Mouse (Mus musculus) CD4-positive helper T cell, adult 2 months (primary cell): ENCODE data around the gene Dhx40.
"Not testable (repeated sequence)": the region's sequence is repeated elsewhere in the genome, so short reads cannot be mapped to it uniquely, and the experiment has no call there.

Experiments used
- DNase-seq: peaks from one replicate; pipeline ENCODE4 v3.0.0-alpha.2; 2012; ENCODE audit warnings: low read depth, missing footprints, low spot score

The Dhx40 gene

DNA sequence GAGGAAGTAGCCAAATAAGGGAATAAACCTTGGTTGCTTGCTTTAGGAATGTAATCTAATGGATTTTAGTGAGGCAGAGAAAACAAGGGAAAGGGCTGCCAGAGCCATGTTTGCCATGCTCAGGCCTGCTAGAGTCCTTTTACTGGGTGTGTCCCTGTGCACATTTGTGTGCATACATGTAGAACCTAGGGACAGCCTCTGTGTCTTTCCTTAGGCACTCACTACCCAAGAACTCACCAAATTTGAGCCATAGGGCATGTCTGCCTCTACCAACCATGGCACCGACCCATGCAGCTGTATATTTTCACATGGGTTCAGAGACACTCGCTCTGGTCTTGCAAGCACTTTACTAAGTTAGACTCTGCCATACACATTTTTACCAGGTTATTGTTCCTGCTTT, 11.4 kb upstream of the Dhx40 start:
- DNase-seq = no peak

DNA sequence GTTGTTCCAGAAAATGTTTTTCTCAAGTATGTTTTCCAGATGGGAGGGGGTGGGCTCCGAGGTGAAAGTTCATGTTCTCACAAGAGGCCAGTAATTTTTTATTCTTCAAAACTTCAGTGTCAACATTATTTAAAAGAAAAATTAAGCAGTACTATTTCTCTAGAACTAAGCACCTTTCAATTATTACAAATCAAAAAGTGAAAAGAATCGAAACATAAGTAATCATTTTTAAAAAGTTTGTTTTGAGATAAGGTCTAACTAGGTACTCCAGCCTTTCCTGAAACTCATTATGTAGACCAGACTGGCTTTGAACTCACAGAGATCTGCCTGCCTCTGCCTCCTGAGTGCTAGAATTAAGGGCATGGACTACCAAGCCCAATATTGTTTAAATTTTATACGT, 8.7 kb upstream of the Dhx40 start:
- DNase-seq = peak; percentile 61

DNA sequence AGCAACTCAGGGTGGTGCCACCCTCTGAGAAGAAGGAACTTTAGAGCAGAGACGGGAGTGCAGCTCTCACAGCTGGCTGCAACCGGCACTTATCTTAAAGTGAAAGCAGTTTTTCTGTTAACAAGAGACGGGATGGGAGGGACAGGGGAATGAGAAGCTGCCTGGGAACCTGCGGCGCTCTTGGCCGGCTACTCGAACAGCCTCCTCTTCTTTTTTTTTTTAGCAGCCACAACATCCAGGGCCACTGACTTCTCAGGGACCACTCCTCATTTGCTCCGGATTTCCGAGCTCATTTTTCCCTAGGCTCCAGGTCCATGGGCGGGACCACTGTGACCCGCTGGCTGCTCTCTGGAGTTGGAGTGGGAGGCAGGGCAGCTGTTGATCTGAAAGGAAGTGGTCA, 6.9 kb upstream of the Dhx40 start:
- not testable (repeated sequence) for DNase-seq

DNA sequence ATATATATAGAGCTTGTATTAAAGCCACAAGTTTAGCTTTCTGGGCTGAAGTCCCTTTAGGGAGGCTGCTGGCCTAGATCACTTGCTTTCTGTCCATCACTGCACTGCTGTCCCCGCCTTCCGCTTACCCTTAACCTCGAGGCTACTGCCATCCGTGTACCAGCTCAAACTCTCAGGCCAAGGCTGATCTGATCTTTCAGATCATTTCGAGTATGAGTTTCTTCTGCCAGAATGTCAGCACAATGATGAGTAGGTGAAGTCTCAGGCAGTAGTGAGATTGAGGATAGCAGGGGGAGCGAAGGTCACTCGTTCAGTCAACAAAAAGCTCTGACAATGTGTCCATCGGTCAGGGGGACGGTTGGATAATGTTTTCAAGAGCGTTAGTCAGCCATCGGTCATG, 5.7 kb upstream of the Dhx40 start:
- DNase-seq = not testable (repeated sequence)

DNA sequence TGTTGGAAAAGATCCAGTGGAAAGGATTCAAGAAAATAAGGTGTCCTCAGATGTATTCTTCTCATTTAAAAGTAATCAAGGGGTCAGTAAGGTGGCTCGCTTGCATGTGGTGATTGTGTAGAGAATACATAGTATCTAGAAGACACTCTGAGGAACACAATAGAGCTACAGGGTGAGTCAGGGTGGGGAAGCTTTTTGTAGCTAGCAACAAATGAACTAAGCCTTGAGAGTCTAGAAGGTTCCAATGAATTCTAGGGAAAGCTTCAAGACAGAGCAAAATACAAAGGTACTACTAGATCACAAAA, 3.7 kb upstream of the Dhx40 start:
- peak; percentile 50 for DNase-seq

DNA sequence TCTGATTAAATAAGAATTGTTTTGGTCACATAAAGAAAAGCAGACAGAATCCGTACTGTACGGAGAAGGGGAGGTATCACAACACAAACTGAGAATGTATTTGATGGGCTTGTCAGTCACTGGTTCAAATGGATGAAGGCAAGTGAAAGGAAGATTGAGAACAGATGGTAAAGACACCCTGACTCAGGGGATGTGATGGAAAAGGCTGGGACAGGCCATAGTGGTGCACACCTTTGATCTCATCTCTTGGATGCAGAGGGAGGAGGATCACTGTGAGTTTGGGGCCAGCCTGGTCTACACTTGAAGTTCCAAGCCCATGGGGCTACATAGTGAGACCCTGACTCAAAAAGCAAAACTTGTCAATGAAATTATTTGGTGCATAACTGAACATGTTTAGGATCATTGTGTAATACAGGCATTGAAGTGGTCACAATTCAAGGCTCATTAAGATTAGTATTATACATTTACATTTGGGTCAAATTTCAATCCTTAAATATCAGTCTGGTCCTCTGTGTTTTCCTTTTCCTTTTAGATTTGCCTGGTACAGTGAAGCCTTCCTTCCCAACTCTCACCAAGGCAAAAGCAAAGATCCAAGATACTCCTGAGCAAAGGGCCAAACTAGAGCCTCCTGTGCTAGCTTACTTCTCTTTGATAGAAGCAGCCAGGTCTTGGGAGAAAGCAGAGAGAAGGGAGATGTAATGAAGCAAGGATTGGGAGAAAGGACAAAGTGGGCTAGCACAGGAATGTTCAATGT, 3.2 kb upstream of the Dhx40 start:
- DNase-seq = peak; percentile 67

DNA sequence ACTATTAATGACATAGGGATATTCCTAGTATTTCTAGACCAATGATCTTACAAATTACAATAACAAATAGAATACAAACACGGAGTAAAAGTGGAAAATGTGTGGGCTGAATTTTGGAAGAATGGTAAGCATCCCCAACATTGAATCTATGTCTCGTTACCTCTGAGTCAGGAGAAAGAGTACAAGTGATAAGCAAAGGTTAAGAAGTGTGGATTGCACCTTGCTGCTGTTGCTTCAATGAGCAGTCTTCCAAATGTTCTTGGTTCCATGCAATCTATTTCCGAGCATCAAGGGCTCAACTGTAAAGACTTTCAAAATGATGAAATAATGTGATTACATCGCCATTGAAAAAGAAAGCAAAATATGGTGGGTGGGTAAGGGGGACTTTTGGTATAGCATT, 2.3 kb upstream of the Dhx40 start:
- DNase-seq = peak; percentile 28

DNA sequence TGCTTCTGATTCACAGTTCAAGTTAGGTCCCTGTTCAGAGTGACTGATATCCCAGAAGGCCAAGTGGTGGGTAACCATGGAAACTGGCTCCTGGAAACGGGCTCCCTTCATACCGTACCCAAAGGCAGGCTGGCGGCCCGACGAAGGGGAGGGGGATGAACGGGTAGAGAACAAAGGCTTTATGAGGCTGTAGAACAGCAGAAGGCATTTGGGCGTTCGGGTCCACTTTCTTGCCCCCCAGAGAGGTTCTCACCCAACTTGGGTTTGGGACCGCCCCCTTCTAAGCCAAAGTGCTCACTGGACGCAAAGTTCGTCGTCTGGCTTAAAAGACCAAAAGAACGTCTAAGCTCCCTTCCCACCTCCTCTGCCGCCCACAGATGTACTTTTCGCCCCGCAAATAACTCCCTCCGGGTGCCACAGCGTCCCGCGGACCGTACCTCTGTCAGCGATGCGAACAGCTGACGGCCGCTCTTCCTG, 507 bp downstream of the Dhx40 start:
- peak; percentile 79 for DNase-seq

DNA sequence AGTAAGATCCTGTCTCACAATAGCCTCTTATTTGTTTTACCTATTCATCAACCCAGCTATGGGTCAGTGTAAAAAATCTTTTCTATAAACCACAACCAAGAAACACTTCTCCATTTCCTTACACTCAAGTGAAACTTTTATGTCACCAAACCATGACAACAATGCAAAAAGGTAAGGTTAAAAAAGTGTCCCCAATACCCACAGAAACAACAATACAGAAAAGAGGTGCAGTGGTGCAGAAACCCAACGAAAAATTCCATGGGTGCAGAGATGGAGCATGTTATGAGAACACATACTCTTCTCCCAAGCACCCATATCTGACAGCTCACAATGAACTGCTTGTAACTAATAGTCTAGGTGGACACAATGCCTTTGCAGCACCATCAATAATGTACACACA, 13.4 kb downstream of the Dhx40 start:
- DNase-seq = no peak

DNA sequence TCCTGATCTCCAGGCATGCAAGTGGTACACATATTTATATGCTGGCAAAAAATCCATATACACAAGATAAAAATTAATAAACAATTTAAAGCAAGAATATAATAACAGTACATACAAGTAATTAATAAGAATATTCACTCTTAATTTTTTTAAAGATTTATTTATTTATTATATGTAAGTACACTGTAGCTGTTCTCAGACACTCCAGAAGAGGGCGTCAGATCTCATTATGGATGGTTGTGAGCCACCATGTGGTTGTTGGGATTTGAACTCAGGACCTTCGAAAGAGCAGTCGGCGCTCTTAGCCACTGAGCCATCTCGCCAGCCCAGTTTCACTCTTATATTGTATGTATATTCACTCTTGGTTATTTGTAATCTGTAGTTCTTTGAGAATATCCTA, 20.1 kb downstream of the Dhx40 start:
- DNase-seq = not testable (repeated sequence)

DNA sequence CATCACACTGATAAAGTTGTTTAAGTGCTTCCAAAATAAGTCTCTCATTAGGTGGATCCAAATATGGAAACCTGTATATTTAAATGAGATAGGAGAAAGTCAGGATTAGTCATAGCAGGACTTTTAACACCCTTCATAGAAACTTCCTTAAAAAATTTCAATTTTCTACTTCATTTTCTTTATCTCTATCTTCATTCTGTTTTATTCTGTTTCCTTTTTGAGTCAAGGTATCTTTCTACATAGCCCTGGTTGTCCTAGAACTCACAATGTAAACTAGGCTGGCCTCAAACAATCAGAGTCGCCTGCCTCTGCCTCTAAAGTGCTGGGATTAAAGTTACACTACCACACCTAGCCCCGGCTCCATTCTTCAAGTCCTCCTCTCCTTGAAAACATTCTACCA, 21.8 kb downstream of the Dhx40 start:
- no peak for DNase-seq

DNA sequence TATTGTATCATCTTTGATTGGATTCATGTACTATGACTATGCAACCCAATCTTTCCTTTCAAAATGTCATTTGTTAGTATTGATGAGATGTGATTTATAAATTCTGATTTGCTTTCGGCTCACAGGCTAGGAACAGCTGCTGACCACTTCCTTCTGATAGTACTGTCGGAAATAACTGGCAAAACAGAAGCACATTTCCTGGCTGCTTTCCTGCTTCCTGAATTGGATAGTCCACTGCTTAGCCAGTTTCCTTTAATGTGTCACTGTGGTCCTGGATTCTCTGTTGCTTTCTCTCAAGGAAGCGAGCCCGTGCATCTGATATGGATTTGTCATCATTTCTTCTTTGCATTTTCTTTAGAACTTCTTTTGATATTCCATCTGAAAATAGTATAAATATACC, 37.7 kb downstream of the Dhx40 start:
- DNase-seq = no peak

DNA sequence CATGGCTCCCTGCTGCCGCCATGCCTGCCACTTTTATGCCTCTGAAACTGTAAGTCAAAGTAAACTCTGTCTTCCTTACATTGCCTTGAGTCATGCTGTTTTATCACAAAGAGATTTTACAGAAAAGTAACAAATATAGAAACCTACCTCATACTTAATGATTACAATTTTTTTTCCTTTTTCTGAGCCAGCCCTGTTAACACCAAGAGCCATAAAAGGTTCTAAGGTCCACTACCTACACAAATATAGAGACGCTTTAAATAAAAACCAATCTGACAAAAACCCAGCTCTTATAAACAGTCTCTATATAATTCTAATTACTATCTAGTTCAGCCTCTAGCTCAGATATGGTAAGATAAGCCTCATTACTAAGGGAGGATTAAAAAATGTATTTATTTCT, 43.0 kb downstream of the Dhx40 start:
- DNase-seq = no peak

DNA sequence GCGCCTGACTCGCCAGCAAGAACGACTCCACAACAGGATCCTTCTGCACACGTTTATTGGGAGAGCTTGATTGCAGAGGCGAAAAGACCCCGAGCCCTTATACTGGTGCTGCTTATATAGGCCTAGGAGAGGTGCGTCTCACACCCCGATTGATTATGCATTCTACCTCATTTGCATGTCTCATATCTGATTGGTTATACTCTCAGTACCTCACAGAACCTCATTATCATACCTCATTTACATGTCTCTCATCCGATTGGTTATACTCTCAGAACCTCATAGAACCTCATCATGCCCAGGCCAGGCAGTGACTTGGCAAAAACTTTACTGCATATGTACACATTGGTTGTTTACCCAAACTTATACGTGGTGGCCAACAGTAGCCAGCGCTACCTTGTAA, 44.4 kb downstream of the Dhx40 start:
- not testable (repeated sequence) for DNase-seq

DNA sequence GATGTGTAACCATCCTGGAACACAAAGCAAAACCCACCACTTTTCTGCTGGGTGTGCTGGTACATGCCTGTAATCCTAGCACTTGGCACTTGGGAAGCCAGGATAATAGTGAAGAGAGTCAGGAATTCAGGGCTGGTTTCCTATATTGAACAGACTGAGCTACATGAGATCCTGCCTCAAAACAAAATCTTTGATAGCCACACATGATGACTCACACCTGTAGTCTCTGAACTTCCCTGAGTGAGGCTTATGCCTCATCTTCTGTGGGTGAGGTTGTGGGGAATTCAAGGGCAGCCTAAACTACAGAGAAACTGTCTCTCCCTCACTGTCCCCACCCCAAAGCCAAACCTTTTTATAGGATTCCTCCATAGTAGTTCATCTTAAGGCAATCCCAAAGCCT, 47.2 kb downstream of the Dhx40 start:
- DNase-seq = no peak

DNA sequence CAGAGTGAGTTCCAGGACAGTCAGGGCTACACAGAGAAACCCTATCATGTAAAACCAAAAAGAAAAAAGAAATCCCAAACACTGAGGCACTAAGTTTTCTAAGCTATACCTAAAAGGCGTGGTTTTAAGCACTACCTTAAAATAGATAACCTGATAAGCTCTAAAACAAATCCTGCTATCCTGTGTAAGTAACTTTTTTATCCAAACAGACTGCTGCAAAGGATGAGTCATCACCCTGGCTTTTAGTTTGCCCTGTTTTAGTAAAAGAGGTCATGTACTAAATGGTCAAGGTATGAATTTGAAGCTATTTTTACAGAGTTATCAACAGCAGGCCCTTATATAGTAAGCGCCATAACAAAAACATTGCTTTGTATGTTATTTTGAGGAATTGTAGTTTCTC, 47.7 kb downstream of the Dhx40 start:
- no peak for DNase-seq

DNA sequence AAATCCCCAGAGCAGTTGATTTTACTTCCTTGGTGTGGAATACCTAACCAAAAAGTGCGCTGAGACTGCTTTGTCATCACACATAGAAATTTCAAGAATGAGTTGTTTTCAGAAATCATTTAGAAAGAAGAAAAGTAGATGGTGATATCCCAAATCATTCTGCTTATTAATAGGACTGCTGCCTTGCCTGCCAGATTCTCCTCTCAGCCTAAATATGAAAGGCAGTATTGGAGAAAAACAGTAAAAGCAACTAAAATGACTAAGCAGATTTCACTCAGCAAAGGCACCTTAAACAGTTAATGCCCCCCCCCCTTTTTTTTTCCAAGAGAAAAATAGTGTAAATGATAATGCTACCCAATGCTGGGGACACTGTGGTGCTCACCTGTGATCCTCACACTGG, 48.3 kb downstream of the Dhx40 start:
- no peak for DNase-seq

DNA sequence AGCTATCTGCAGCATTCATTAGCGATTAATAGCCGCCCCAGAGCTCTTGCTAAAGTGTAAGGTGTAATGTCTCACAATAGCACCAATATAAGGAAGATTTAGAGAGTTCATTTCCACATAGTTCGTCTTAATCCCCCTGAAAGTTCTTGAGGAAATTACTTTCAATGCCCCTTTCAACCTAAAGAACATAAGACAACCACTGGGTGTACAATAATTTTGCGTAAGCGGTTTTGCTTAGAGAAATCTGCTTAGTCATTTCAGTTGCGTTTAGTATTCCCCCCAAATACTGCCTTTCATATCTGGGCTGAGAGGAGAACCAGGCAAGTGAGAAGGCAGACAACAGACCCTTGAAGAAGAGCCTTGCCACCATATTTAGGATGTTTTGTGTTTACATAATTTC, 49.0 kb downstream of the Dhx40 start:
- no peak for DNase-seq

DNA sequence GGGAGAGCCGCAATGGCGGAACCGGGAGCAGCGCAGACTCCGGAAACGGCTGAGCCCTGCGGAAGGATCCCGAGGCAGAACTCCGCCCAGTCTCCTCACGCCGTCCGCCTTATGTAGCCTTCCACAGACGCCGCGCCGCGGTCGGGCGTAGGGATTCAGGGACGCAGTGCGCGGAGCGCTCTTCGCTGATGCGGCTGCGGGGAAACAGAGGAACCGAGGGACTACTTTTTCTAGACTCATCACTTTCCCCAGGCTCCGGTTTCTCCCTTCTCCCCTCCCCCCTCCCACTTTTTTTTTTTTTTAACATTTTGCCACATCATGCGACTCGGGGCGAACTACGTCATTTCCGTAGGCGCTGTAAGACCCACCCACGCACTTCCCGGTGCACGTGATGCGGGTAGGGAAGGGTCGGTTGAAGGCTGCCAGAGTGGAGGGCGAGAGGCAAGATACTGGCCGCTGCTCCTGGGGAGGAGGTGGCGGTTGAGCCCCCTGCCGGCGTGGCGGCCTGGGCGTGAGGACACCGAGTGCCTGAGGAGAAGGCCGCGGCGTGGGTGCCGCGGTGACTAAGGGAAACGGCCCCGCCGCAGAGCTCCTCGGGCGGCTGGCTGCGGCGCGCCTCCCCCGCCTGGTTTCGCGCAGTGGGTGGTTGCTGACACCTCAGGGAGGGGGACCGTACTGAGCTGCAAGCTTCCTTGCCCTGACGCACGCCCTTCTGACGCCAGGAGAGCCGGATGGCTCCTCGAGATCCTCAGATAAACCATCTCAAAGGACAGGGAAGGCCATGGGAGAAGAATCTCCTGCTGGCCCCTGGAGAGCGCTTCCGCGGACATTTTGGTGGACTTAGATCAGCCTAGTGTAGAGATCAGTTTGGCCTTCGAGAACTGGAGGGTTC, 49.8 kb downstream of the Dhx40 start, which contains the start of gene Cltc:
Gene Cltc, minus strand, starts transcription at position 86 of the 892 bp plus-strand sequence.
- peak; percentile 99 for DNase-seq

DNA sequence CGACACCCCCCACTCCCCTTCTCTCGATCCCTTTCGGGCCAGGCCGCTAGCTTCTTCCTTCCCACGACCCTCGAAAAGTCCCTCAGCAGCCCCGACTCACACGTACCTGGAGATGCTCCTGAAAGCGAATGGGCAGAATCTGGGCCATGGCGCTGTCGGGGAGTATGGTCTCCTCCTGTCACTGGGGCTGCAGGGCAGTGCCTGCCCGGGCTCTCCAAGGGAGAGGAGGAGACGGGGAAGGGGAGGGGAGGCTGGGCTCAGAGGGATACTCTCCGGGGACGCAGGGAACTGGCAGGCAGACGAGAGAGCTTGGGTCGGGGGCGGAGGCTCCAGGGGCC, 50.4 kb downstream of the Dhx40 start:
- no peak for DNase-seq

DNA sequence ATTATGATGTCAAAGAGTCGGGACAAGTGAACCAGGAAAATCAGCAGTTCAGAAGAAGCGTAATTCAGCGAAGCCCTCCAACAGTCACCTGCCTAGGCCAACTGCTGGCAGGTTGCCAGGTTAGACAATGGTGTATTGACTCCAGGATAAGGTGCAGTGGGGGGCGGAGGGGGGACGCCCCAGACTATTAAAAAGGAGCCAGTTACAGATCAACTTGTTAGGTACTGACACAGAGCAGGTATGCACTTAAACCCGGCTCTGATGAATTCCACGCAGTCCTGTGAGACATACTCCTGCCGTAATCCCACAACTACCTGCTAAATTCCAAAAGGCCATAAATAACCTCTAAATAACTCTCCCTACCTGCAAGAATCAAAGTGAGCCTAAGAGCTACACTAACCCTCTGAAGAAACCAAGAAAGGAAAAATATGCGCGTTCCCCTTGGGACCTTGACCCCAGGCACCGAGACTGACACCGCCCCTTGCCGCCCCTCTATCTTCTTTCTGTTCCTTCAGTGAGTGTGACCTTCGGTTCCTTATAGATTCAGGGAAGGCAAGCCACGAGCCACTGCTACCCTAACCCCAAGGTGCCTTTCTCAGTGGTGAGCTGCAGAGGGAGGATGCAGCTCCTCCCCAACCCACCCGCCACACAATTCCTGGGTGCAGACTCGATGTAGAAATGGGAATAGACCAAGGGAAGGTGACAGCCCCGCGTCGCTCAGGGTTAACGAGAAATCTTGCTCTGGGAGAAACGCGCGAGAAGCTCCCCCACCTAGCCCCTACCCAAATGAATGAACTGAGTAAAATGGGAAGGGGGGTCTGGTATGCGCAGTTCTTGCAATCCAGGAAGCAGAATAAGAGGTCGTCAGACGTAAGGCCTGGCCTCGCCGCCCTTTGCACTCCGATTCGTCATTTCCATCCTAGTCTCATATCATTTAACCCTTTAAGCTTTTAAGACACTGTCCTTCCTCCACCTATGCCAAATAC, 51.1 kb downstream of the Dhx40 start:
- peak; percentile 78 for DNase-seq

DNA sequence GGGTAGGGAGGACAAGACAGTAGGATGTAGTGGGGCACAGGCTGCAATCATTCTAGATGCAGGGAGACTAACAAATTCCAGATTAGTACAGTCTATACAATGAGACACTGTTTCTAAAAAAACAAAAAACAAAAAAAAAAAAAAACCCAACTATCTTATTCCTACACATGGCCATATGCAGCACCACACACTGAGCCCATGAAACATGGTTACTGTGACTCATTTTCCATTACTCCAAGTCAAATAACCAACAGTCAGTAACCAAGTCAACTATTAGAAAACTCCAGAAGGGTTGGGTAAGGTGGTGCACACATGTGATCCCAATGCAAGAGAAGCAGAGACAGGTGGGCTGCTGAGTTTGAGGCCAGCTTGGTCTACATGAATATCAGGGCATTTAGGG, 55.1 kb downstream of the Dhx40 start:
- DNase-seq = no peak
